Mouse (Mus musculus) brain, embryonic 14.5 days (tissue): ENCODE measurements at regions not wholly inside any gene's neighbourhood (a gene's known extent, or its start where the extent isn't known, plus 50 kb on each side); places are given as distances from the start of the nearest gene placed in this dataset.
"Not testable (repeated sequence)": the region's sequence is repeated elsewhere in the genome, so short reads cannot be mapped to it uniquely, and the experiment has no call there.

Experiments used
- DNase-seq: peaks from one replicate; pipeline ENCODE4 v3.0.0-alpha.2; 2011; ENCODE audit warnings: low read depth
- CTCF ChIP-seq: fragments of 200-500 bp; IDR thresholded peaks from 2 replicates; pipeline ENCODE4 v1.5.1; 2012; ENCODE audit warnings: inconsistent platforms, mild to moderate bottlenecking, moderate library complexity, borderline replicate concordance; ENCODE audit not compliant: insufficient read depth, insufficient read length; ENCODE audit errors: extremely low read depth
- POLR2A ChIP-seq: fragments of 200-500 bp; IDR thresholded peaks from 2 replicates; pipeline ENCODE4 v1.6.1; 2012; ENCODE audit warnings: mild to moderate bottlenecking, inconsistent platforms, borderline replicate concordance; ENCODE audit not compliant: poor library complexity, insufficient read depth, insufficient read length, severe bottlenecking; ENCODE audit errors: extremely low read depth

DNA sequence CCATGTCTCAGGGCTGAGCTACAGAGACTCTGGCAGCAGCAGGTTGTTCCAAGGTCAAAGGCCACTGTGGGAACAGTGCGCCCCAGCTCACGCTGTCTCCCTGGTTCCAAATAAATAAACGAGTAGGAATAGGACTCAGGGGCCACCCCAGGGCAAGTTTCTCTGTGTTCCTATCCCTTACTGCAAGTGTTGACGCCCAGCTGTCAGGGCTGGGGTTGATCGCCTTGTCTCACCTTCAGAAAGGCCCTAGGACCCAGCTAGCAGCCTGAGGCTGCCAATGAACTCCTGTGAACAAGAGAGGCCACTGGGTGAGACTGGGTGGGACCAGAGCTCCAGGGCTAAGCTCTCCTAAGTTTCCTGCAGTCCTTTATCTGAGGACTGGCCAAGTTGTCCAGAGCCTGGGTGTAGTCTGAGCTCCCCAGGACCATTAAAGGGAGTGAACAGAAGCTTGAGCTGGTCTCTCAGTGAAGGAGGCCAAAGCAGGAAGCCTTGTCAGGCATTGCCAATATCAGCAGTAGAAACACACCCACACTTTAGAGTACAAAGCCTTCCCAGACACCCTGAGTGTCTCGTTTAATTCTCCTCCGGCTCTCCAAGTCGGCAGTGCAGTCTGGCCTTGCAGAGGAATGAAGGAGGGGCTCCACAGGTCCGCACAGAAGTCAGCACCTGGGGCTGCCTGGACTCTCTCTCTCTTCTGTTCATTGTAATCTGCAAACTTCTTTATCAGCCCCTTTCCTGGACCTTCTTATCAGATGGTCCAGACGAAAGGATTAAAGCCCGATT, 308.6 kb downstream of the Diras2 start:
- DNase-seq = peak; percentile 20
- no peak for TF ChIP-seq POLR2A
- no peak for TF ChIP-seq CTCF

DNA sequence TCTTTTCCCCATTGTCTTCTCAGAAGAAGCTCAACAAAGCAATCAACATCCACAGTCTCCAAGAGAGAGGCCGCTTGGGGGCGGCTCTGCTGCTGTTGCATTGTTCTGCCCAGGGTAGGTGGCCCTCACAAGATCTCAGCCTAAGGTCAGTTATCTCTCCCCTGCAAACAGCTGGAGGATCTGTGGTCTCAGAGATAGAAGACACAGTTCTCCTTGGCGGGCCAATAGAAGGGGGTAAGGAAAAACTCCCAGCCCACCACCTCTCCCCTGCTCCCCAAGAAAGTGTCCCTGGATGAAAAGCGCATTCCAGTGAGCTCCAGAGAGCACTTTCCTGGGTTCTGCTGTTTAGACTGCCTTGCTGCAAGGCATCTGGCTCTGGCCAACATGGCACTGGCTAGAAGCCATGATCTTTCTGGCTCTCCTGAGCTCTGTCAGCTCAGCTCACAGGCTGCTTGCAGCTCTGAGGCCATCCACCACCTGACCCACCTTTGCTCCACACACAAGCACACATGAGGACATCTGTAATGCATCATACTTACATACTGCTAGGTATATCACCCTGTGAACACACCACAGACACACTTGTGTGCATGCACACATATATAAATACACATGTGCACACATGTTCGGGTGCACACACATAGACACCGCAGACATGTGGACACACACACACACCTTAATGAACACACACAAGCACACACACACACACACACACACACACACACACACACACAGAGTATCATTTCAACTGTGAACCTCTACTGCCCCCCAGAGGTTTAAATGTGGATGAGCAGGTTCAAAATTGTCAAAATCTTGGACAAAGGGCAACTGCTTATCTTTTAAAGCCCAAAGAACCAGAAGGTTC, 307.7 kb downstream of the Diras2 start:
- TF ChIP-seq POLR2A (no peak), CTCF (peak; percentile 59; the same call in 1 of the 2 replicates)

DNA sequence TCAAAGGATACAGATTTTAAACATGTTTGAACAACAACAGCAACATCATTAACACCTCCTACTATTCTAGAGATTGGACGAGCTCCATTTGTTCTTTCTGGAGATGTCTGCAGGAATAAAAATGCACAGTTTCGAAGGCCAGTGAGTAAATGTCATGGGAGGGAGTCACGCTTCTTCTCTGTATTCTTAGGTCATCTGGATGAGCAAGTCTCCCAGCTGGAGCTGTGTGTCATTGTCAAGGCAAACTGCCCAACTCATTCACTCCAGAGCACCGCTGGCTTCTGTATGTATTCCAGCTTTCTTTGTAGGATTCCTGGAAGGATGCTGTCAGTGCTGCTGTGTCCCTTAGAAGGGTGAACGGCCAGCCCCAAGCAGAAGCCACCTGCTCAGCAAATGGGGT, 297.1 kb downstream of the Diras2 start:
- DNase-seq = no peak
- TF ChIP-seq CTCF (no peak), POLR2A (no peak)

More for the DNA sequence above, 307.7 kb downstream of the Diras2 start:
- peak; percentile 68 for DNase-seq

DNA sequence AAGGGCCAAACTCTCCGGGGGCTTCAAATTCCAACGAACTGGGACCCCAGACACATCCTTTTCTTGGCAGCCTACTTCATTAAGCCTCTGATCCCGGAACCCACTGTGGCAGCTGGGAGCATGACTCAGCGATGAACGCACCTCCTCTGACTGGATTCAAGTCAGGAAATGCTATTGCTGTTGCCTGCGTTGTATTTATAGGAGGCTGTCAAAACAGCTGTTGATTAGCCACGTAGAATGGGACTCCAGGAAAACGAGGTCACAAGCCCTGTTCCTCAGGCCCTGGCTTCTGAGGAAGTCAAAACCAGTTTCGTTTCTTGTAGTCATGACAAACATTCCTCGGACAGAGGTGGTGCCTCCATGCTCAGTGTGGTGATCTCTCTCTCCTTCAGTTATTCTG, 295.0 kb downstream of the Diras2 start:
- peak; percentile 55 for DNase-seq
- TF ChIP-seq POLR2A = no peak
- no peak for TF ChIP-seq CTCF

DNA sequence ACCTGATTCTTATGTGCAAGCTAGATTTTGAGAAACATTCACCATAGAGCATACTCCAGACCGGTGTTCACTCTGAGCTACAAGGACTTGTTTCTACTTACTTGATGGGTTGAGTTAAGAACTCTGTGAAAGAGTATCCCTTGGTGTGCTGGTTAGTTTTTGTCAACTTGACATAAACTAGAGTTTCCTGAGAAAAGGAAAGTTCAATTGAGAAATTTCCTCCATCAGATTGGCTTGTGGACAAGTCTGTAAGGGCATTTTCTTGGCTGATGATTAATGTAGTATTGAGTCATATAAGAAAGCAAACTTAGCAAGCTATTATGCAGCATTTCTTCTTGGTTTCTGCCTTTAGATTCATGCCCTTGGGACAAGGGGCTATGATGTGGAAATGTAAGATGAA, 291.5 kb downstream of the Diras2 start:
- DNase-seq = no peak
- no peak for TF ChIP-seq CTCF
- TF ChIP-seq POLR2A = no peak

DNA sequence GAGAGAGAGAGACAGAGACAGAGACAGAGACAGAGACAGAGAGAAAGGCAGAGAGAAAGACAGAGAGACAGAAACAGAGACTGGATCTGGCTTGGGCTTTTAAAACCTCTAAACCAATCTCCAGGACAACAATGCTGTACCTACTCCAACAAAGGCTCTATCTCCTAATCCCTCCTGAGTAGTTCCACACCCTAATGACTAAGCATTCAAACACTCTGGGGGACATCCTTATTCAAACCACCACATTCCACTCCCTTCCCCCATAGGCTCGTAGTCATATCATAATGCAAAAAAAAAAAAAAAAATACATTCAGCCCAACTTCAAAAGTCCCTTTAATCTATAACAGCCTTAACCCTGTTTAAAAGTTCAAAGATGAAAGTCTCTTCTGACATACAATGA, 289.3 kb downstream of the Diras2 start:
- TF ChIP-seq CTCF (no peak), POLR2A (no peak)

DNA sequence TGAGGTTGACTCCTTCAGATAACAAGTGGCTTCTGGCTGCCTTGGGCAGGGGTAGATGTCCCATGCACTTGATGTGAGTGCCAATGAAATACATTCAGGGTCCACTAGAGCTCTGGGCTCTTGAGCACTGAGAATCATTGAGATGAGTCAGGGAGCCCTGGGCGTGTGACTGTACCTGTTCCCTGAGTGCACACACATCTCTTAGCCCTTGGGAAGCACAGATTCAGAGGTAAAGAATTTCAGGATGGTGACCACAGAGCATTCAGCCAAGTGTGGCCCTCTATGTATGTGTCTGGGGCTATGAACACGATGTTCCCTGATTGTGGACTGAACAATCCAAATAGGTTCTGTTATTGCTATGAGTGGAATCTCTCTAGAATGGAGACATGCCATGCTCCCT, 281.6 kb downstream of the Diras2 start:
- TF ChIP-seq POLR2A = no peak
- TF ChIP-seq CTCF = no peak
- DNase-seq = no peak

More for the DNA sequence above, 289.3 kb downstream of the Diras2 start:
- DNase-seq = no peak

DNA sequence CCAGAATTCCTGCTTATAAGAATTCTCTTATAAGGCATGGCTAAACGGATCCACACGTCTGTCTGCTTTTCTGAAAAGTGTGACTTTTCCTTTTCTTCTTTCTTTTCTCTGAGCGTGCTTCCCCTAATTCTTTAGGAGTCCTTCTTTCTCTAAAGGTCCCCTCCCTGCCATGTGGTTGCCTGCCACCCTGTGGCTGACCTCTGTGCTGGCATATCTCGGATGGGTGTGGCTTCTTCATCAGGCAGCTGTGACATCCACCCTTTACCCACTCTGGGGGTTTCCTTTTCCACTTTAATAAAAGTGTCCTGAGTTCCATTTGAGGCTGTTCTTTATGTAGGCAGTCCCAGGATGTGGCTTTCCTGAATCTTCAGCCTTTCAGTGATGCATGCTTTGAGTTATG, 280.7 kb downstream of the Diras2 start:
- TF ChIP-seq CTCF (peak; percentile 10; the same call in 1 of the 2 replicates), POLR2A (no peak)
- DNase-seq = no peak

DNA sequence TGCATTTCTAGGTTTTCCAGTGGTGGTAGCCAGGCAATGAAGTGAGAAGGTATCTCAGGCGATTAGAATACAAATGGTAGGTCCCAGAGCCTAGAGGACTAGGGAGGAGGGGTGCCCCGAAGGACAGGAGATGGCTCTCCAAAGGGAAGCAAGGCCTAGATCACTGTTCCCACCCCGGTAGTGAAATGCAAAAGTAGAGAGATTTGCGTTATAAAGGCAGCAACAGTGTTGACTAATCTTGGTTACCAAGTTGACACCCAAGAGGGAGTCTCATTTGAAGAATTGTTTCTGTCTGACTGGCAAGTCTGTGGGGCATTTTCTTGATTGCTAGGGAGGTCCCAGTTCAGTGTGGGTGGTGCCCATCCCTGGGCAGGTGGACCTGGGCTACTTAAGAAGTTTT, 278.8 kb downstream of the Diras2 start:
- TF ChIP-seq POLR2A = no peak
- no peak for TF ChIP-seq CTCF
- DNase-seq = no peak

DNA sequence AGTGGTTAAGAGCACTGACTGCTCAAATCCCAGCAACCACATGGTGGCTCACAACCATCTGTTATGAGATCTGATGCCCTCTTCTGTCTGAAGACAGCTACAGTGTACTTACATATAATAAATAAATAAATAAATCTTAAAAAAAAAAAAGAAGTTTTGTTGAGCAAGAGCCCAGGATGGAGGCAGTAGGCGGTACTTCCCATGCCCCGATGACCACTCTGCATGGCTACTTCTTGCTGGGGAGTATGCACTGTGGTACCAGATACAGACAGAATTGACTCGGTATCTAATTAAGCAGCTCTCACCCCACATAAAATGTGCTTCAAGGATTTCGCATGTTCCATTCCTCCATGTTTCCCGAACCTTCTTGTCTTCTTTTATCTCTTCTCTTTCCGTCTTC, 278.4 kb downstream of the Diras2 start:
- not testable (repeated sequence) for DNase-seq

DNA sequence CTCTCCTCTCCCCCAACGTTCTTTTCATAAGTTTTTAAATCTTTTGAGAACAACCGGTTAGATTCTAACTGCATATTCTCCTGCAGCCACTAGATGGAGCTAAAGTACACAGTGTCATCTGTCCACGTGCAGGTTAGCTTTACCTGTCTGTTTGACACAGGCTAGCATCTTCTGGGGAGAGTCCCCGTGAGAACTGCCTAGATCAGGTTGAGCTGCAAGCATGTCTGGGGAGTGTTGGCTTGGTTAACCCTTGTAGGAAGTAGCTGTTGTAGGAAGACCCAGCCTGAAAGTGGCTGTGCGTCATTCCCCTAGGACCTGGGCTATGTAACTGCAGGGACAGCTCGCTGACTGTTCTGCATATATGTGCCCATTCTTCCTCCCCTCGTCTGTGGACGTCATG, 277.9 kb downstream of the Diras2 start:
- no peak for TF ChIP-seq POLR2A
- TF ChIP-seq CTCF = peak; percentile 74
- DNase-seq = peak; percentile 60

DNA sequence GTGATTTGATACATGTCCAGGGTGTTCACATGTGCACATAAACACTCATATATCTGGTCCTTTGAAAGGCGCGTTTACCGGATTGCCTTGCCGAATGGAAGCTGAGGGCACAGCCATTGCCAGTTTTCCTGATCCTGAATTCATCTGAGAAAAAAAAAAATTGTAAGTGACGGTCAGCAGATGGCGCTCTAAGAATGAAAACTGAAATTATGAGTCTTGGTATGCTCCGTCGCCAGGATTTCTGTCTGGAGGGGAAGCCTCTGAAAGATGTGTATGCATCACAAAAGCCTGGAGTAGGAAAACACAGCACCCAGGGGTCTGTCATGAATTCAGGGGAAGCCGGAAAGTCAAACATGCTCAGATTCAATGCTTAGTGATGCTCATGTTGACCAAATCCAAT, 276.9 kb downstream of the Diras2 start:
- TF ChIP-seq POLR2A = no peak
- peak; percentile 65 for TF ChIP-seq CTCF
- DNase-seq = peak; percentile 91

DNA sequence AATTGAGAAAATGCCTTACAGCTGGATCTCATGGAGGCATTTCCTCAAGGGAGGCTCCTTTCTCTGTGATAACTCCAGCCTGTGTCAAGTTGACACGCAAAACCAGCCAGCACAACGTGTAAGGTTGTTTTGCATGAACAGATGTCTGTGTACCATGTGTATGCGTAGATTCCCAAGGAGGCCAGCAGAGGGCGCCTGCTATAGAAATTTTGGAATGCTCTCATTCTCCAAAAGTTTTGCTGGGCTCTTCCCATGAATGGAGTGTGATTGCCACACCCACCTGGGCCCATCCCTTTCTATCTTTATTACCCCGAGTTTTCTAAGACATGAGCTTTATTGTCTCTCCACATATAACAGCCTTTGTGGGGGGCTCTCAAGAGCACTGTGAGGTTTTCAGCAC, 275.4 kb downstream of the Diras2 start:
- no peak for DNase-seq

More for the DNA sequence above, 275.4 kb downstream of the Diras2 start:
- peak; percentile 56; the same call in 1 of the 2 replicates for TF ChIP-seq CTCF
- no peak for TF ChIP-seq POLR2A
